Mouse (Mus musculus) neural tube, embryonic 12.5 days (tissue): ENCODE results near the gene Zbtb5. TPM values are rescaled to one million over a fixed set of nuclear protein-coding genes. Genes with fewer than 3 reads are reported as not detected.

Experiments used
- ATAC-seq: fragments of 200-750 bp; cut with Nextera tagmentation; 2 replicates; pipeline ENCODE4 v1.8.0; 2017; ENCODE audit warnings: low read depth, mild to moderate bottlenecking, moderate TSS enrichment, moderate library complexity; ENCODE audit not compliant: low FRiP score
- H3K27ac ChIP-seq: fragments of 300-500 bp; sonication (generic); 2 replicates; pipeline ENCODE4 v1.5.1; 2016
- H3K27me3 ChIP-seq: fragments of 300-500 bp; sonication (generic); replicated peaks from 2 replicates; pipeline ENCODE4 v1.6.1; 2016; ENCODE audit warnings: mild to moderate bottlenecking
- H3K36me3 ChIP-seq: fragments of 300-500 bp; sonication (generic); 2 replicates; pipeline ENCODE4 v1.6.1; 2016; ENCODE audit warnings: mild to moderate bottlenecking
- H3K4me1 ChIP-seq: fragments of 300-500 bp; sonication (generic); 2 replicates; pipeline ENCODE4 v1.6.1; 2016
- H3K4me2 ChIP-seq: fragments of 300-500 bp; sonication (generic); replicated peaks from 2 replicates; pipeline ENCODE4 v1.6.1; 2016; ENCODE audit warnings: mild to moderate bottlenecking
- H3K4me3 ChIP-seq: fragments of 300-500 bp; sonication (generic); 2 replicates; pipeline ENCODE4 v1.5.1; 2016
- H3K9ac ChIP-seq: fragments of 300-500 bp; sonication (generic); 2 replicates; pipeline ENCODE4 v1.6.1; 2016; ENCODE audit warnings: mild to moderate bottlenecking
- H3K9me3 ChIP-seq: fragments of 300-500 bp; sonication (generic); 2 replicates; pipeline ENCODE4 v1.6.1; 2016; ENCODE audit warnings: mild to moderate bottlenecking
- WGBS: fragments of 180-500 bp; shearing (Covaris S2); methylation state at CpG from one replicate; pipeline ENCODE4 v1.1.7; 2016; 5-methylcytosine and 5-hydroxymethylcytosine counted together
- polyA plus RNA-seq: library from polyadenylated mRNA; unstranded; fragments of >200 nt; fragmentation: Nextera tagmentation; extraction: Ambion mirVana; gene quantifications from 2 replicates; pipeline ENCODE4 v1.2.1, GENCODE M21; 2016

Gene Zbtb5
- polyA plus RNA-seq, 1 experiment from 2014 or later: 43.6 TPM

GRCm38 (mm10) chr4:45034693-45035628 is 22.7 kb upstream of the Zbtb5 start:
- Histone ChIP-seq H3K4me1 (no peaks in the 10 kb centered on the region), H3K27ac (no peak overlapping the region), H3K36me3 (peaks cover 70% of the 10 kb centered on the region), H3K4me3 (no peak overlapping the region), H3K9ac (no peak overlapping the region), H3K27me3 (no peaks in the 10 kb centered on the region), H3K4me2 (no peak overlapping the region), H3K9me3 (no peaks in the 10 kb centered on the region)
- 71% methylated on average over 16 of the region's 16 CpGs for WGBS
- no peak for ATAC-seq

- Histone ChIP-seq H3K9me3 (no peaks in the 10 kb centered on the region), H3K9ac (no peak overlapping the region), H3K36me3 (peaks cover 81% of the 10 kb centered on the region), H3K4me3 (no peak overlapping the region), H3K4me1 (no peaks in the 10 kb centered on the region), H3K4me2 (no peak overlapping the region), H3K27me3 (no peaks in the 10 kb centered on the region), H3K27ac (no peak overlapping the region)
- no peak for ATAC-seq
- WGBS: 93% methylated on average over 9 of the region's 9 CpGs
These were observed 20.4 kb upstream of the Zbtb5 start for GRCm38 (mm10) chr4:45032586-45032985.

- Histone ChIP-seq H3K9ac (no peak overlapping the region), H3K36me3 (peaks cover 50% of the 10 kb centered on the region), H3K27ac (no peak overlapping the region), H3K4me3 (no peak overlapping the region), H3K4me1 (no peaks in the 10 kb centered on the region), H3K4me2 (no peak overlapping the region), H3K9me3 (no peaks in the 10 kb centered on the region), H3K27me3 (no peaks in the 10 kb centered on the region)
- whole genome bisulfite sequencing: 94% methylated on average over 4 of the region's 4 CpGs
- no peak for ATAC-seq
These were observed 14.2 kb upstream of the Zbtb5 start for GRCm38 (mm10) chr4:45026459-45026858.

GRCm38 (mm10) chr4:45019009-45019408 is 6.8 kb upstream of the Zbtb5 start:
- H3K36me3 ChIP-seq: peaks cover 9% of the 10 kb centered on the region
- no peaks in the 10 kb centered on the region for H3K27me3 ChIP-seq
- peak overlapping the region; percentile 71 for H3K4me3 ChIP-seq
- H3K4me2 ChIP-seq: peak overlapping the region; percentile 97
- H3K4me1 ChIP-seq: peaks cover 14% of the 10 kb centered on the region
- H3K9ac ChIP-seq: peak overlapping the region; percentile 71
- WGBS: 2% methylated on average over 14 of the region's 14 CpGs
- H3K27ac ChIP-seq: no peak overlapping the region
- H3K9me3 ChIP-seq: no peaks in the 10 kb centered on the region
- peak; percentile 14; the same call in 1 of the 2 replicates for ATAC-seq

GRCm38 (mm10) chr4:45018452-45018980 is 6.3 kb upstream of the Zbtb5 start, which contains the start of gene Polr1e:
Gene Polr1e (plus strand): TSS chr4:45018583.
- Histone ChIP-seq H3K36me3 (peaks cover 4% of the 10 kb centered on the region; the same call in 1 of the 2 replicates), H3K9me3 (no peaks in the 10 kb centered on the region), H3K4me3 (peak within 1 kb of the TSS; percentile 71), H3K4me2 (peak within 1 kb of the TSS; percentile 97), H3K4me1 (peaks cover 16% of the 10 kb centered on the region), H3K27me3 (no peaks in the 10 kb centered on the region), H3K27ac (no peak within 1 kb of the TSS), H3K9ac (peak within 1 kb of the TSS; percentile 71)
- WGBS: under 1% methylated on average over 29 of the region's 29 CpGs
- ATAC-seq: peak; percentile 94

GRCm38 (mm10) chr4:45015615-45016014 is 3.4 kb upstream of the Zbtb5 start:
- no peak overlapping the region for H3K4me3 ChIP-seq
- 13% methylated on average over 3 of the region's 3 CpGs for WGBS
- no peak overlapping the region; the same call in 1 of the 2 replicates for H3K4me2 ChIP-seq
- H3K36me3 ChIP-seq: no peaks in the 10 kb centered on the region
- H3K9me3 ChIP-seq: no peaks in the 10 kb centered on the region
- H3K4me1 ChIP-seq: peaks cover 25% of the 10 kb centered on the region
- no peak overlapping the region for H3K27ac ChIP-seq
- H3K27me3 ChIP-seq: no peaks in the 10 kb centered on the region
- ATAC-seq: no peak
- H3K9ac ChIP-seq: no peak overlapping the region

GRCm38 (mm10) chr4:45013537-45013936 is 1.3 kb upstream of the Zbtb5 start:
- no peak for ATAC-seq
- Histone ChIP-seq H3K4me3 (peak overlapping the region; percentile 56), H3K36me3 (no peaks in the 10 kb centered on the region), H3K27ac (no peak overlapping the region), H3K4me2 (peak overlapping the region; percentile 79), H3K9ac (no peak overlapping the region), H3K27me3 (no peaks in the 10 kb centered on the region), H3K4me1 (peaks cover 22% of the 10 kb centered on the region), H3K9me3 (no peaks in the 10 kb centered on the region)
- WGBS: 8% methylated on average over 2 of the region's 2 CpGs

- WGBS: 1% methylated on average over 13 of the region's 13 CpGs
- Histone ChIP-seq H3K27me3 (no peaks in the 10 kb centered on the region), H3K36me3 (no peaks in the 10 kb centered on the region), H3K4me3 (peak overlapping the region; percentile 56), H3K27ac (0 out of 2 replicates have a peak overlapping the region, but pooled peaks have one; percentile 6), H3K4me1 (peaks cover 22% of the 10 kb centered on the region), H3K9ac (peak overlapping the region; percentile 64), H3K4me2 (peak overlapping the region; percentile 79), H3K9me3 (no peaks in the 10 kb centered on the region)
- ATAC-seq: no peak
These were observed 819 bp upstream of the Zbtb5 start for GRCm38 (mm10) chr4:45013031-45013431.

- peak; percentile 80 for ATAC-seq
- Histone ChIP-seq H3K4me1 (peaks cover 22% of the 10 kb centered on the region), H3K27ac (peak overlapping the region; percentile 86), H3K4me3 (peak overlapping the region; percentile 76), H3K4me2 (peak overlapping the region; percentile 73), H3K36me3 (no peaks in the 10 kb centered on the region), H3K27me3 (no peaks in the 10 kb centered on the region), H3K9me3 (no peaks in the 10 kb centered on the region), H3K9ac (peak overlapping the region; percentile 85)
- under 1% methylated on average over 31 of the region's 31 CpGs for WGBS
These were observed 569 bp downstream of the Zbtb5 start for GRCm38 (mm10) chr4:45011581-45012104.

GRCm38 (mm10) chr4:45010806-45011415 is 1.3 kb downstream of the Zbtb5 start:
- H3K27ac ChIP-seq: no peak overlapping the region

GRCm38 (mm10) chr4:45005452-45005851 is 6.8 kb downstream of the Zbtb5 start:
- Histone ChIP-seq H3K27me3 (no peaks in the 10 kb centered on the region), H3K36me3 (no peaks in the 10 kb centered on the region), H3K27ac (no peak overlapping the region), H3K4me2 (no peak overlapping the region), H3K9me3 (no peaks in the 10 kb centered on the region), H3K9ac (no peak overlapping the region), H3K4me3 (no peak overlapping the region), H3K4me1 (peaks cover 9% of the 10 kb centered on the region; the same call in 1 of the 2 replicates)
- ATAC-seq: no peak
- WGBS: 90% methylated on average over 3 of the region's 3 CpGs

More at GRCm38 (mm10) chr4:45010806-45011415, 1.3 kb downstream of the Zbtb5 start:
- H3K9ac ChIP-seq: peak overlapping the region; percentile 85
- H3K9me3 ChIP-seq: no peaks in the 10 kb centered on the region
- H3K27me3 ChIP-seq: no peaks in the 10 kb centered on the region
- peaks cover 22% of the 10 kb centered on the region for H3K4me1 ChIP-seq
- WGBS: 13% methylated on average over 11 of the region's 11 CpGs
- peak overlapping the region; percentile 73 for H3K4me2 ChIP-seq
- peak overlapping the region; percentile 76 for H3K4me3 ChIP-seq
- no peak for ATAC-seq
- H3K36me3 ChIP-seq: no peaks in the 10 kb centered on the region

- 92% methylated on average over 6 of the region's 6 CpGs for WGBS
- peaks cover 2% of the 10 kb centered on the region for H3K36me3 ChIP-seq
- H3K4me1 ChIP-seq: 0 out of 2 replicates have a peak, but pooled peaks cover 3% of the 10 kb centered on the region
- no peaks in the 10 kb centered on the region for H3K27me3 ChIP-seq
- no peak overlapping the region for H3K4me2 ChIP-seq
- no peak overlapping the region for H3K27ac ChIP-seq
- no peak overlapping the region for H3K9ac ChIP-seq
- H3K4me3 ChIP-seq: no peak overlapping the region
- no peak for ATAC-seq
- H3K9me3 ChIP-seq: no peaks in the 10 kb centered on the region
These were observed 12.2 kb downstream of the Zbtb5 start for GRCm38 (mm10) chr4:45000001-45000400.
